Mouse (Mus musculus) heart, embryonic 10.5 days (tissue): ENCODE measurements around the gene Xpo1. TPM values are rescaled to one million over a fixed set of nuclear protein-coding genes. Genes with fewer than 3 reads are reported as not detected.

ENCODE experiments used
- DNase-seq: peaks from one replicate; pipeline ENCODE4 v3.0.0-alpha.2; 2017; ENCODE audit warnings: low spot score
- H3K27ac ChIP-seq: fragments of 300-500 bp; sonication (generic); 2 replicates; pipeline ENCODE4 v1.5.1; 2016; ENCODE audit warnings: mild to moderate bottlenecking
- H3K27me3 ChIP-seq: fragments of 300-500 bp; sonication (generic); 2 replicates; pipeline ENCODE4 v1.6.1; 2016; ENCODE audit warnings: mild to moderate bottlenecking; ENCODE audit not compliant: poor library complexity, insufficient read depth, severe bottlenecking
- H3K36me3 ChIP-seq: fragments of 300-500 bp; sonication (generic); 2 replicates; pipeline ENCODE4 v1.6.1; 2016; ENCODE audit warnings: mild to moderate bottlenecking, moderate library complexity
- H3K4me1 ChIP-seq: fragments of 300-500 bp; sonication (generic); 2 replicates; pipeline ENCODE4 v1.6.1; 2016; ENCODE audit warnings: mild to moderate bottlenecking
- H3K4me3 ChIP-seq: fragments of 300-500 bp; sonication (generic); 2 replicates; pipeline ENCODE4 v1.5.1; 2016; ENCODE audit warnings: mild to moderate bottlenecking, moderate library complexity
- H3K9me3 ChIP-seq: fragments of 300-500 bp; sonication (generic); 2 replicates; pipeline ENCODE4 v1.6.1; 2016; ENCODE audit warnings: mild to moderate bottlenecking, moderate library complexity
- WGBS: fragments of 180-500 bp; shearing (Covaris S2); methylation state at CpG from one replicate; pipeline ENCODE4 v1.1.7; 2016; 5-methylcytosine and 5-hydroxymethylcytosine counted together
- polyA plus RNA-seq: library from polyadenylated mRNA; unstranded; fragments of >200 nt; fragmentation: Nextera tagmentation; extraction: Ambion mirVana; gene quantifications from 2 replicates; pipeline ENCODE4 v1.2.1, GENCODE M21; 2016

The Xpo1 gene
- polyA plus RNA-seq, 1 experiment from 2014 or later = 123 TPM

GRCm38 (mm10) chr11:23305673-23306608, 50.1 kb downstream of the Xpo1 start:
- no peaks in the 10 kb centered on the region for H3K9me3 ChIP-seq
- peak overlapping the region; percentile 92 for H3K4me3 ChIP-seq
- peak; percentile 99 for DNase-seq
- H3K27ac ChIP-seq = peak overlapping the region; percentile 99
- peaks cover 10% of the 10 kb centered on the region; the same call in 1 of the 2 replicates for H3K4me1 ChIP-seq
- peaks cover 4% of the 10 kb centered on the region; the same call in 1 of the 2 replicates for H3K36me3 ChIP-seq
- no peaks in the 10 kb centered on the region for H3K27me3 ChIP-seq
- WGBS = under 1% methylated on average over 93 of the region's 98 CpGs

- DNase-seq = peak; percentile 88
- Histone ChIP-seq H3K4me1 (peaks cover 10% of the 10 kb centered on the region; the same call in 1 of the 2 replicates), H3K27ac (peak within 1 kb of the TSS; percentile 99), H3K27me3 (no peaks in the 10 kb centered on the region), H3K4me3 (peak within 1 kb of the TSS; percentile 92), H3K36me3 (peaks cover 10% of the 10 kb centered on the region; the same call in 1 of the 2 replicates), H3K9me3 (no peaks in the 10 kb centered on the region)
- WGBS = under 1% methylated on average over 64 of the region's 80 CpGs
Measured at GRCm38 (mm10) chr11:23306764-23307565, 51.1 kb downstream of the Xpo1 start, which contains the start of gene Usp34. Usp34 (plus strand) TSS chr11:23306895.

- Histone ChIP-seq H3K9me3 (no peaks in the 10 kb centered on the region), H3K27me3 (no peaks in the 10 kb centered on the region), H3K4me3 (peak overlapping the region; percentile 92), H3K36me3 (peaks cover 12% of the 10 kb centered on the region; the same call in 1 of the 2 replicates), H3K27ac (peak overlapping the region; percentile 99), H3K4me1 (peaks cover 10% of the 10 kb centered on the region; the same call in 1 of the 2 replicates)
- DNase-seq = no peak
- WGBS = 5% methylated on average over 6 of the region's 6 CpGs
Measured at GRCm38 (mm10) chr11:23307566-23307920, 51.7 kb downstream of the Xpo1 start.

GRCm38 (mm10) chr11:23313496-23313895, 57.7 kb downstream of the Xpo1 start:
- no peaks in the 10 kb centered on the region for H3K9me3 ChIP-seq
- H3K27ac ChIP-seq = no peak overlapping the region
- DNase-seq = no peak
- H3K4me1 ChIP-seq = peaks cover 6% of the 10 kb centered on the region; the same call in 1 of the 2 replicates
- 47% methylated on average over 1 of the region's 1 CpGs for WGBS
- H3K27me3 ChIP-seq = no peaks in the 10 kb centered on the region
- H3K4me3 ChIP-seq = no peak overlapping the region
- H3K36me3 ChIP-seq = peaks cover 15% of the 10 kb centered on the region; the same call in 1 of the 2 replicates

- H3K27me3 ChIP-seq = no peaks in the 10 kb centered on the region
- no peak for DNase-seq
- H3K36me3 ChIP-seq = peaks cover 12% of the 10 kb centered on the region
- H3K27ac ChIP-seq = no peak overlapping the region
- H3K4me1 ChIP-seq = no peaks in the 10 kb centered on the region
- 80% methylated on average over 2 of the region's 2 CpGs for WGBS
- H3K4me3 ChIP-seq = no peak overlapping the region
- H3K9me3 ChIP-seq = no peaks in the 10 kb centered on the region
Measured at GRCm38 (mm10) chr11:23329413-23329812, 73.6 kb downstream of the Xpo1 start.

GRCm38 (mm10) chr11:23332136-23332535, 76.3 kb downstream of the Xpo1 start:
- no peak for DNase-seq
- Histone ChIP-seq H3K4me1 (no peaks in the 10 kb centered on the region), H3K27me3 (no peaks in the 10 kb centered on the region), H3K27ac (no peak overlapping the region), H3K9me3 (no peaks in the 10 kb centered on the region), H3K36me3 (peaks cover 12% of the 10 kb centered on the region), H3K4me3 (no peak overlapping the region)
- 89% methylated on average over 3 of the region's 3 CpGs for WGBS

GRCm38 (mm10) chr11:23335160-23335559, 79.3 kb downstream of the Xpo1 start:
- H3K27ac ChIP-seq = no peak overlapping the region
- H3K4me1 ChIP-seq = no peaks in the 10 kb centered on the region
- H3K4me3 ChIP-seq = no peak overlapping the region
- DNase-seq = no peak
- 75% methylated on average over 1 of the region's 1 CpGs for WGBS
- peaks cover 15% of the 10 kb centered on the region for H3K36me3 ChIP-seq
- H3K27me3 ChIP-seq = no peaks in the 10 kb centered on the region
- no peaks in the 10 kb centered on the region for H3K9me3 ChIP-seq

Other genes with a start within 250 kb of the Xpo1 start
- 1.5 TPM in 2 replicates for gene Fam161a, start 248.5 kb upstream of the Xpo1 start, polyA plus RNA-seq
- 17.8 and 20.8 TPM in 2 replicates for gene Usp34, start 50.9 kb downstream of the Xpo1 start, polyA plus RNA-seq
- gene Ahsa2, start 242.0 kb downstream of the Xpo1 start, polyA plus RNA-seq = 75.9 and 94.8 TPM in 2 replicates